Mouse (Mus musculus) lung, embryonic 14.5 days (tissue): ENCODE measurements around the gene Cux2. TPM values are rescaled to one million over a fixed set of nuclear protein-coding genes. Genes with fewer than 3 reads are reported as not detected.

ENCODE experiments used
- ATAC-seq: fragments of 200-750 bp; cut with Nextera tagmentation; 2 replicates; pipeline ENCODE4 v1.8.0; 2017; ENCODE audit warnings: mild to moderate bottlenecking, moderate TSS enrichment, moderate library complexity; ENCODE audit not compliant: insufficient read depth
- DNase-seq: peaks from one replicate; pipeline ENCODE4 v3.0.0-alpha.2; 2015
- H3K27ac ChIP-seq: fragments of 300-500 bp; sonication (generic); 2 replicates; pipeline ENCODE4 v1.5.1; 2014; ENCODE audit warnings: low read depth, mild to moderate bottlenecking, moderate library complexity
- H3K27me3 ChIP-seq: fragments of 300-500 bp; sonication (generic); 2 replicates; pipeline ENCODE4 v1.6.1; 2014; ENCODE audit warnings: low read length, control low read depth; ENCODE audit not compliant: insufficient read depth
- H3K36me3 ChIP-seq: fragments of 300-500 bp; sonication (generic); 2 replicates; pipeline ENCODE4 v1.6.1; 2014; ENCODE audit warnings: control low read depth; ENCODE audit not compliant: insufficient read depth
- H3K4me1 ChIP-seq: fragments of 300-500 bp; sonication (generic); 2 replicates; pipeline ENCODE4 v1.6.1; 2014; ENCODE audit warnings: antibody characterized with exemption, control low read depth; ENCODE audit not compliant: insufficient read depth
- H3K4me2 ChIP-seq: fragments of 300-500 bp; sonication (generic); 2 replicates; pipeline ENCODE4 v1.6.1; 2014; ENCODE audit warnings: mild to moderate bottlenecking
- H3K4me3 ChIP-seq: fragments of 300-500 bp; sonication (generic); 2 replicates; pipeline ENCODE4 v1.5.1; 2014; ENCODE audit warnings: low read depth, low read length
- H3K9ac ChIP-seq: fragments of 300-500 bp; sonication (generic); 2 replicates; pipeline ENCODE4 v1.6.1; 2014
- H3K9me3 ChIP-seq: fragments of 300-500 bp; sonication (generic); 2 replicates; pipeline ENCODE4 v1.6.1; 2016; ENCODE audit warnings: low read depth, low read length, control low read depth
- CTCF ChIP-seq: IDR thresholded peaks from 2 replicates; pipeline ENCODE4 v1.5.1; 2016; ENCODE audit warnings: antibody characterized with exemption, low read depth
- WGBS: fragments of 180-500 bp; shearing (Covaris S2); extraction: QIAGEN DNeasy Blood & Tissue Kit; methylation state at CpG from one replicate; pipeline ENCODE4 v1.1.7; 2014; 5-methylcytosine and 5-hydroxymethylcytosine counted together
- polyA plus RNA-seq: library from polyadenylated mRNA; unstranded; fragments of >200 nt; fragmentation: Nextera tagmentation; extraction: Ambion mirVana; gene quantifications from 2 replicates; pipeline ENCODE4 v1.2.1, GENCODE M21; 2014

Gene Cux2
- polyA plus RNA-seq, 1 experiment from 2014 or later = 4.0 TPM

GRCm38 (mm10) chr5:121824121-121824520 is 225.8 kb downstream of the Cux2 start:
- no peak for TF ChIP-seq CTCF
- peak overlapping the region; percentile 38; the same call in 1 of the 2 replicates for H3K27ac ChIP-seq
- no peak for ATAC-seq

GRCm38 (mm10) chr5:121823668-121824067 is 226.2 kb downstream of the Cux2 start:
- Histone ChIP-seq H3K36me3 (peaks cover 82% of the 10 kb centered on the region), H3K27ac (no peak overlapping the region)
- ATAC-seq = no peak

More at GRCm38 (mm10) chr5:121824121-121824520, 225.8 kb downstream of the Cux2 start:
- Histone ChIP-seq H3K4me1 (peaks cover 4% of the 10 kb centered on the region; the same call in 1 of the 2 replicates), H3K9ac (no peak overlapping the region), H3K4me3 (no peak overlapping the region), H3K27me3 (peaks cover 6% of the 10 kb centered on the region; the same call in 1 of the 2 replicates), H3K36me3 (peaks cover 79% of the 10 kb centered on the region), H3K9me3 (no peaks in the 10 kb centered on the region), H3K4me2 (no peak overlapping the region)
- peak; percentile 43 for DNase-seq
- 62% methylated on average over 4 of the region's 4 CpGs for WGBS

DNA sequence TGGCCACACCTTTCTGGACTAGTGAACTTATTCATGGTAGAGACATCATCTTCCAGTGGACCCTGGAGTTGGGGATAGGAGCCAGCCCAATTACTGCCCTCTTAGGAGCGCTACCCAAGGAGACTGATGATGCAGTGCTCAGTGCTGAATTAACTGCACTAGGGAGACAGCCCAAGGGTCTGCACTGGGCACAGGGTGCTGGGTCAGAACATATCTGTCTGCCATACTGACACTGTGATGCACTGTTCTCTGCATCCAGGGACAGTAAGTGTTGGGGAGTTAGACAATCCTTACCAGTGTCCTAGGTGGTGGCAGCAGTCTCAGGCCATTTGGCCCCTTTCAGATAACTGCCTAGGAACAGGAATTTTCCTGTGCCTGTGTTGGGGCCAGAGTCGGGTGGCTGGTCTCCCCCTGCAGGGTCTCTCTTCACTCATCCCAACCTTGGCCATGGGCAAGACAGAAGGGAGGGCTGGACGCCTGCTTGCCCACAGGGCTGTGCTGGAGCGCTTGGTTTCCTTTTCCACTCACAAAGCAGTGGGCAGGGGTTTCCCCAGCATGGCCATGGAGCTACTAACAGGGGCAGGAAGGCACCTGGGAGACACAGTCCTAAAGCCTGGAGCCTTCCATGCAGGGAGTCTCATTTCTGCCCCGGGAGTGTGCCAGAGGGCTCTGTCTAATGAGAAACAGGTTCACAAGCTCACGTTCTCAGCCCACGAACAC is 227.0 kb downstream of the Cux2 start:
- no peaks in the 10 kb centered on the region for H3K9me3 ChIP-seq
- no peaks in the 10 kb centered on the region for H3K27me3 ChIP-seq
- H3K9ac ChIP-seq = no peak overlapping the region
- WGBS = 75% methylated on average over 7 of the region's 7 CpGs
- DNase-seq (no peak), ATAC-seq (no peak)
- H3K27ac ChIP-seq = no peak overlapping the region
- H3K4me3 ChIP-seq = no peak overlapping the region
- no peak for TF ChIP-seq CTCF
- no peak overlapping the region for H3K4me2 ChIP-seq
- H3K36me3 ChIP-seq = peaks cover 82% of the 10 kb centered on the region
- no peaks in the 10 kb centered on the region for H3K4me1 ChIP-seq

More at GRCm38 (mm10) chr5:121823668-121824067, 226.2 kb downstream of the Cux2 start:
- H3K4me1 ChIP-seq = peaks cover 3% of the 10 kb centered on the region; the same call in 1 of the 2 replicates
- peaks cover 6% of the 10 kb centered on the region; the same call in 1 of the 2 replicates for H3K27me3 ChIP-seq
- H3K9me3 ChIP-seq = no peaks in the 10 kb centered on the region
- H3K4me3 ChIP-seq = no peak overlapping the region
- 92% methylated on average over 1 of the region's 1 CpGs for WGBS
- DNase-seq = no peak
- no peak overlapping the region for H3K9ac ChIP-seq
- no peak for TF ChIP-seq CTCF
- H3K4me2 ChIP-seq = no peak overlapping the region

- no peaks in the 10 kb centered on the region for H3K9me3 ChIP-seq
- H3K4me3 ChIP-seq = no peak overlapping the region
- no peak overlapping the region for H3K9ac ChIP-seq
- DNase-seq (no peak), ATAC-seq (no peak)
- H3K36me3 ChIP-seq = peaks cover 83% of the 10 kb centered on the region
- no peak overlapping the region for H3K27ac ChIP-seq
- 70% methylated on average over 5 of the region's 5 CpGs for WGBS
- H3K27me3 ChIP-seq = no peaks in the 10 kb centered on the region
- H3K4me1 ChIP-seq = no peaks in the 10 kb centered on the region
- no peak for TF ChIP-seq CTCF
- H3K4me2 ChIP-seq = no peak overlapping the region
Observed at GRCm38 (mm10) chr5:121821552-121821951, 228.3 kb downstream of the Cux2 start.

- Histone ChIP-seq H3K9me3 (no peaks in the 10 kb centered on the region), H3K4me1 (no peaks in the 10 kb centered on the region), H3K27ac (no peak overlapping the region), H3K27me3 (no peaks in the 10 kb centered on the region), H3K36me3 (peaks cover 83% of the 10 kb centered on the region), H3K4me3 (no peak overlapping the region), H3K9ac (no peak overlapping the region), H3K4me2 (no peak overlapping the region)
- 83% methylated on average over 5 of the region's 5 CpGs for WGBS
- TF ChIP-seq CTCF = no peak
- ATAC-seq (no peak), DNase-seq (no peak)
Observed at GRCm38 (mm10) chr5:121821116-121821515, 228.8 kb downstream of the Cux2 start.

DNA sequence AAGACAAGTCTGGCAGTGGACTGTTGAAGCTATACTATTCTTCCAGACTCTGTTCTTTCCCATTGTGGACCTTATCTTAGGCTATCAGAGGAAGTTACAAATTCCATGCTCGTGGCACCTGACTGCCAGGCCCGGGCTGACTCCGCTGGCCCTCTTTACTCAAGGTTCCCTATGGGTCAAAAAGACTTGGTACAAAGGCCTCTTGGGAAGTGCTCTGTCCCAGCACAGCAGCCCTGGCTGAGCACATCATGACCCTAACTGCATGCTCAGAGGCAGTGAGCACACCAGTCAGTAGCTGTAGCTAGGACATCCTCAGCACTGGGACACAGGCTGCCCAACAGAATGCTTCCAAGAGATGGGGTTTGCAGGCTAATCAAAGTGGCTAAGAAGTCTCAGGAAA is 229.2 kb downstream of the Cux2 start:
- no peak overlapping the region for H3K9ac ChIP-seq
- H3K36me3 ChIP-seq = peaks cover 87% of the 10 kb centered on the region
- TF ChIP-seq CTCF = no peak
- no peak for ATAC-seq
- H3K4me1 ChIP-seq = no peaks in the 10 kb centered on the region
- no peaks in the 10 kb centered on the region for H3K9me3 ChIP-seq
- no peak for DNase-seq
- no peak overlapping the region for H3K27ac ChIP-seq
- no peak overlapping the region for H3K4me2 ChIP-seq
- 74% methylated on average over 3 of the region's 3 CpGs for WGBS
- no peak overlapping the region for H3K4me3 ChIP-seq
- no peaks in the 10 kb centered on the region for H3K27me3 ChIP-seq

DNA sequence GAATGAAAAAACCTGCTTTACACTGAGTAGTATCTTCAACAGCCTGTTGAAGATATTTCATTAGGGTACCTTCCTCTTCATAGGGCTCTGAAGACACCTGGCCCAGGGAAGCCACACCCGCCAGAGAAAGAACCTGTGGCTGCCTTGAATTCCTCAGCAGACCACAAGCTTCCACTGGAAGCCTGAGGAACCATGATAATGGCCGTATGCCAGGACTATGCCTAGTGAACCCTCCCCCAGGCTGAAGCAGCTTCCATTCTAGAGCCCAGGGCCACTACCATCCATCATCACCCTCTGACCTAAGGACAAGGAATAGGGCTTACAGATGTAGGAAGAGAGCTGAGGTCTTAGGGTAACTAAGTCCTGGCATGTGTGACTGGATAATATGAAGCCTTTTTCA is 229.7 kb downstream of the Cux2 start:
- Histone ChIP-seq H3K4me1 (no peaks in the 10 kb centered on the region), H3K9ac (no peak overlapping the region), H3K4me2 (no peak overlapping the region), H3K4me3 (no peak overlapping the region), H3K27me3 (no peaks in the 10 kb centered on the region), H3K36me3 (peaks cover 88% of the 10 kb centered on the region), H3K27ac (no peak overlapping the region), H3K9me3 (no peaks in the 10 kb centered on the region)
- DNase-seq = no peak
- ATAC-seq = no peak
- no peak for TF ChIP-seq CTCF
- WGBS = 66% methylated on average over 2 of the region's 2 CpGs
